Mouse (Mus musculus): Measurements from ENCODE around the gene Nop10.

Gene Nop10

DNA sequence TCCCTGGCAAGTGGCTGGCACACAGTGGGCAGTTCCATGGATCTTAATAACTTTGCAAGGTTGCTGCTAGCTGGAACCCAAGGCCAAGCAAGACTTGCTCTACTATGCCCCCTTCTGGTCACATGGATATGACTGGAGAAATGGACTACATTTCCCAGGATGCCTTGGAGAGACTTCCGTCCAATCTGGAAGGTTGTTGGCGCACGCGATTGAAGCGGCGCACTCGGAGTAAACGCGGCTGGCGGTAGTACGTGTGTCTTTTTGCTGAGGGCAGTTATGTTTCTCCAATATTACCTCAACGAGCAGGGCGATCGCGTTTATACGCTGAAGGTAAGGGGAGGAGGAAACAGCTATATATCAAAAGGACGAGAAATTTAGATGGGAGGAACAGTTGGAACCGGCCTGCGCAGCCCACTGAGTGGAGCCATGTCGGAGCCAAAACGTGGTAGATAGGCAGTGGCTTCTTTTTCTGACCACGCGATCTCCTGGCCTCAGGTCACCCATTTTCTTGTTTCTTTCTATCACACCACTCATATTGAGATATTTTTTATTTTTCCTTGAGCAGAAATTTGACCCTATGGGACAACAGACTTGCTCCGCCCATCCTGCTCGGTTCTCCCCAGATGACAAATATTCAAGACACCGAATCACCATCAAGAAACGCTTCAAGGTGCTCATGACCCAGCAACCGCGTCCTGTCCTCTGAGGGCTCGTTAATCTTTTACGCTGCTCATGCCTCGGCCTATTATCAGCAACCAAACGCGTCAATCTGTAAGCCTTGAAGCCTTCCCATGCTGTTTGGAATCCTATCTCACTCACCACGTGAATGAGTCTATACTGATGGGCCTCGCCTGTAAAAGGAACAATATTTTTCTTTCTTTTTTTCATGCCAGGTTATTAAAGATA is at the start of gene Nop10:
Nop10 (plus strand) TSS at position 179 of the 906 bp plus-strand sequence.
- peak; percentile 85 to 87 for DNase-seq

DNA sequence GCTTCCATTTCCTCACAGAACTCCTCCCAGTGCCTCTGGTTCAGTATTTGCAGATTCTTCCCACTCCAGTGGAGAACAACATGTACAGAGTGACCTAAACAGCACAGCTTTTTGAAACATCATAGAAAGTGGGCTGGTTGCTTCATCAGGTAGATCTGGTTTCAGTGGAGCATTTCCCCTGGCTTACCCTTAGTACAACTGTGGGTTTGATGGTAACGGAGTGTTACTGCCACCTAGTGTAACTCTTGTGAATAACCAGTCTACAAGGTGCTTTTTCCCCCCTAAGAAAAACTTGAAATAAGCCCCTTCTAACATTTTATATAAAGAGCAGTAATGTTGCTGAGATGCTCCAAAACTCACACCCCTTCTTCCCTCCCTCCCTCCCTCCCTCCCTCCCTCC is 45.7 kb upstream of the Nop10 start:
- DNase-seq: peak; percentile 16 to 25

DNA sequence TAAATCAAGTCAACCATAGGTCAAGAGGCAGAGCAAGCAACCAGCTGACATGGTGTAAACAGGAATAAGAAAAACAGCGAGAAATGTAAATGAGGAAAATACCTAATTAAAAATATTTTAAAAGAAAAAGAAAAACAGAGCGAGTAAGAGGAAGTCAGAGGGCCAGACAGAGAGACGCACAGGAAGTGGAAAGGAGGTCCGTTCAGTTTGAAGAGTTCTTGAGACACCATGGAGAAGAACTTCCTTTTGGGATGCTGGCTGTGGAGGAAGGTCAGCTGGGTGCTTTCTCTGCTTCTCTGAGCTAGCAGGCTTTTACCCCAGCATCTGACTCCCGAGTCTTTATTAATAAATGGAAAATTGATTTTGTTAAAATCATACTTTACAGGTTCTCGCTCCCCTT is 44.1 kb upstream of the Nop10 start:
- DNase-seq: no peak

DNA sequence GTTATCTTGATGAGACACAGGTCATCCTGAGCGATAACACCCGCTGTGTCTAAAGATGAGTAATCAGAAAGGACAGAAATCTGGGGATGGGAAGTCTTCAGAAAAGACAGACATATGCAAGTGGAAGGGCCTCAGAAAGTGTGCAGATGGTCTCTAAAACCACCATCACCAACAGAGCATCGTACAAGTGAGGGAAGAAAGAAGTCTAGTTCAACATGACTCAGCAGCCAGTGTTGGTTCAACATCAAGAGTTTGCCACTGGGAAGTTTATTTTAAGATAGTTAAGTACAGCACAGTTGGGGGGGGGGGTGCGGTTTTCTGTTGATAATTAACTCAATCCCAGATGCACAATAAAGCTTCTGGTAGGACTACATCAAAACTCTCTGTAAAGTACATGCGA is 40.8 kb upstream of the Nop10 start:
- no peak for DNase-seq

DNA sequence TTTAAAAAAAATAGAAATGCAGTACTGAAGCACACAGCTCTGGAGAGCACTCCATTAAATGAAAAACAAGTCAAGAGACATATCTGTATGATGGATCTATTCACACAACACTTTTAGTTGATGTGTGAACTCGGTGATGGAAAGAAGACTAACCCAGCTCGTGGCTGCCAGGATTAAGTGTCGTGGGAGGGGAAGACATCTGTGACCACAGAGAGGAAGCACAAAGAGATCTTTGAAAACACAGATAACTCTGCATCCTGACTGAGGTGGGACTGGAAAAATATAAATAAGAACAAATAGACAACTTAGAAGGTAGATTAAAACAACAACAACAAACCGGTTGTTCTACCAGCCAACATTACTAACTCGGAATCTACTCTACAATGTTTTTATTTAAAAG is 39.1 kb upstream of the Nop10 start:
- DNase-seq: no peak

DNA sequence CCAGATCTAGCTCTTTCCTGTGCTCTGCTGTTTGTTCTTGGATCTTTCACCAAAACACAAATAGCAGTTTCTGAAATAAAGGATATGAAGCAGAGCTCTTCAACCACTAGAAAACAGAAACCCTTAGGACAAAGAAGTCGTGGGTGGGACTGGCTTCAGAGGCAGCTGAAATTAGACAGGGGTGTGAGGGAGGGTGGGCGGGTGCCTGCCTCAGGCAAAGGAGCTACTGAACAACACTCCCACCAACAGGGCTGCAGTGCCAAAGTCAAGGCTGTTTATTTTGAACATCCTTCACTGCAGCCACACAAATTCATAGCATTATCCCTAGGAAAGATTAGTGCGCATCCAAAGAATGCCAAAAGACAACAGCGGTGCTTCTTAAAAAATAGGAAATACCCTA is 37.4 kb upstream of the Nop10 start:
- no peak for DNase-seq

DNA sequence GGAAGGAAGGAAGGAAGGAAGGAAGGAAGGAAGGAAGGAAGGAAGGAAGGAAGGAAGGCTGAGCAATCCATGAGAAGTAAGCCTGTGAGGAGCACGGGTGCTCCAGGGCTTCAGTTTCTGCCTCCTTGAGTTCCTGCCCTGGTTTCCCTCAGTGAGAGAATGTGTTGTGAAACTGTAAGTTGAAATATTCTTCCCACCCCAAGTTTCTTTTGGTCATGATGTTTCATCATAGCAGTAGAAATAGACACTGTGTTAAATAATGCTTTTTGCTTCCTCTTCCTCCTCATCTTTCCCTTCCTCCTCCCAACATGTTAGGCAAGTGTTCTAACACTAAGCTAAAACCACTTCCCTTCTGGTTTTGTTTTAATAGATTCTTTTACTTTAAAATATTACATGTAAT is 29.1 kb upstream of the Nop10 start:
- DNase-seq: no peak

DNA sequence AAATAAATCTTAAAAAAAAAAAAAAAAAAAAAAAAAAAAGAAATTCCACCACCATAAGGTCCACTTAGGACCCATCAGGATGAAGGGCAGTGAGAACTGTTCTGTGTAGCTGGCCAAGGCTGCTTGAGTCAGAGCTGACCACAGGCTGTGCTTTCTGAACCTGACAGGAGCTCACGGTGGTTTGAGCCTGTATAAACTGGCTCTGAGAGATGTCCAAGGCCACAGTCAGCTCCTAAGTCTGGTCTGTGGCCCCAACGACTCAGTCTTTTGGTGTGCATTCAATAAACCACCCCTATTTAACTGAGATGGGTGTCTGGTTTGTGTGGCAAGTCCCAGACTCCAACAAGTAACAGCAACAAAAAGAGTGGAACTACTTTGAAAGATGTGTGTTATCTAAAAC is 25.1 kb upstream of the Nop10 start:
- no peak for DNase-seq

DNA sequence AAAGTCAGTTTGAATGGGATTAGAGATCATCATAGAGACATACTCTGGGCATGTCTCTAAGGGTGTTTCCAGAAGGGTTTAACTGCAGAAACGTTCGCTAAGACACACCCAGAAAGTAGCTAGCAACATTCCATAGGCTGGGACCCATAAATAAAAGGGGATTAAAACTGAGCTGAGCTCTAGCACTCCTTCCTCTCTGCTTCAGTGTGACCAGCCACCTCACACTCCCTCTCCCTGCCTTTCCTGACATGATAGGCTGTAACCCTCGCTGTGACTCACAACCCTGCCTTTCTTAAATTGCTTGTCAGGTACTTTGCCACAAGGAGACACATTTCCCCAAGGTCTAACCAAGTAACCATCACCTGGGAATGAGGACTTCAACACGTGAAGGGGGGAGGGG is 23.7 kb upstream of the Nop10 start:
- DNase-seq: no peak

DNA sequence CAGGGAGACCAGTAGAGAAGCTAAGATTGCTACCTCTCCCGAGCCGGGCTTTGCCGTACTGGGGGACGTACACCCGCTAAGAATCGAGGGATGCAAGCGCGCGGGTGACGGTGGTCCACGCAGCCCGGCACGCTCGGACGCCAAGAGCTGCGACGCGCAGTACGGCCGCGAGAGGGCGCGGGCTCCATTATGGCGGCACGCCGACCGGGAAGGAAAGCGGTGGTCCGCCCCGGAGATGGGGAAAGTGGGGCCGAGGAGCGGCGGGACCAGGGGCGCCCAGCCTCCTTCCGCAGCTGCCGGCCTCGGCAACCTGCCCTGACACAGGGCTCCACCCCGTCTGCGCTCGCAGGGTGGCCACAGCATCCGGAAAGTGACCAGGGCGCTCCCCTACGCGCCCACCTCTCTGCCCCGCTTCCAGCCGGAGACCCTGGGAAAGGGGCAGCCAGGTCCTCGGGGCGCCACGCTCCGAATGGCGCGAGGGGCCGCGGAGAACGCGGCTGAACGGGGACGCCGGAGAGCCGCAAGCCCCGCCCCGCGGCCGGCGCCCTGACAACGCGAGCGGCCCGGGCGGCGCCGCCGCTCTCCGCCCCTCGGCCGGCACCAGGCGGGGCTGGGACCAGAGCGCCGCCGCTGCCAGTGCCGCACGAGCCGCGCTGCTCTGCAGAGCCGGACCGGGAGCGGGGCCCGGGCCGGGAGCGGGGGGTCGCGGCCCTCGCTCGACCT is 22.4 kb upstream of the Nop10 start, which contains the start of gene Lpcat4:
Lpcat4 (plus strand) TSS at position 257 of the 723 bp plus-strand sequence.
- DNase-seq: peak; percentile 89 to 90

DNA sequence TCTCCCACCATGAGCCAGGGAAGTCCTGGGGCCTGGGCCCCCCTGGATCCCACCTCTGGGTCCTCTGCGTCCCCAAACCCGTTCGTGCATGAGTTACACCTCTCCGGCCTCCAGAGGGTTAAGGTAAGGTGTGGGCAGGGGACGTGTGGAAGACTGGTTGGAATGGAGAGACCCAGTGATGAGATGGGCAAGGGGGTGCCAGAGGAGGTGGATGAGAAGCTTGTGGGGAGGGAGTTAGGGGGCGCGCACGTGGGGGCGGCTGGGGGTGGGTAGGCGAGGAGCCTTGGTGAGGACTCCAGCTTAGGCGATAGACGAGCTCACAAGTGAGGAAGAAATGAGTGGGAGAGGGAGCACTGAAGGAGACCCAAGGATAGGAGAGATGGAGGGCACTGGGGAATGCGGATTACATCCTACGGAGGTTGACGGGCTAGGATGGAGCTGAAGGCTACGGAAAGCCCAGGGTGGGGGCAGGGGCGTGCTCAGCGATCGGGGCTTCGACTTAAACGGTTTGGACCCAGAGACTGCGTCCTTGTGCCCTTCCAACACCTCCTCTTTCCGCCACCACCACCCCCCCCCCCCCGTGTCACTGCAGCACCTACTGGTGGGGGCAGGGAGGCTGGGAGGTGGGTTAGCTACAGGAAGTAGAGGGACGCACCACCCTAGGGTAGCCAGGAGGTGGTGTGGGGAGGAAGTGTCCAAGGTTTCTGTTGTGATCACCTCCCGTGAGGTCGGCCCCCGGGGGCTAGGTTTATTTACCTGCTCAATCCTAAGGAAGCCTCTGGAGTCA is 21.6 kb upstream of the Nop10 start:
- peak; percentile 47 to 54 for DNase-seq

DNA sequence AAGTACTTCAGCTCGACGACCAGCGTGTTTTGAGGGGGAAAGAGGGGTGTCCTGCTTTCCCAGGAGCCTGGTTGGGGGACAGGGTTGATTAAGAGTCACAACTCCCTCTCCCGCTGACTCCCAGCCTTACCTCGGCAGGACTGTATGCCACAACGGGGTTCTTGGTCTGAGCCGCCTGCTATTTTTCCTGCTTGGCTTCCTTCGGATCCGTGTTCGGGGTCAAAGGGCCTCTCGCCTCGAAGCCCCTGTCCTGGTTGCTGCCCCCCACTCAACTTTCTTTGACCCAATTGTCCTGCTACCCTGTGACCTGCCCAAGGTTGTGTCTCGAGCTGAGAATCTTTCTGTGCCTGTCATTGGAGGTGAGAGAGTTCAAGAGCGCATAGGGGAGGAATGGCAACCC is 19.9 kb upstream of the Nop10 start:
- no peak for DNase-seq

DNA sequence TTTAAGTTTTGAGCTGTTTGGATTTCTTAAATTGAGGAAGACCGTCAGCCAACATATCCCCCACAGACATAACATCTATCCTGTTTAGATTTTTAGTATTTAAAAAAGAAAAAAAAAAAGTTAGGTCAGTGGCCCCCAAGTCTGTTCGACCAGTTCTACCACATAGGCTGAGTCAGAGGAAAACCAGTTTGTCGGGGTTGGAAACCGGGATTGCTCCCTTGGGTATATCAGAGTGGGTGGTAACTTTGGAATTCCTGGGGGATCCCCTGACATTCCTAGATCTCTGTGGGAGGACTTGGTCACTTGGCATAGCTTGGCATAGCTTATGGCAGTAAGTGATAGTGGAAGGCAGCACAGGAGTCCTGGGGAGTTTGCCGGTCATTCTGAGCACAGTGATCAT is 16.4 kb upstream of the Nop10 start:
- no peak for DNase-seq

DNA sequence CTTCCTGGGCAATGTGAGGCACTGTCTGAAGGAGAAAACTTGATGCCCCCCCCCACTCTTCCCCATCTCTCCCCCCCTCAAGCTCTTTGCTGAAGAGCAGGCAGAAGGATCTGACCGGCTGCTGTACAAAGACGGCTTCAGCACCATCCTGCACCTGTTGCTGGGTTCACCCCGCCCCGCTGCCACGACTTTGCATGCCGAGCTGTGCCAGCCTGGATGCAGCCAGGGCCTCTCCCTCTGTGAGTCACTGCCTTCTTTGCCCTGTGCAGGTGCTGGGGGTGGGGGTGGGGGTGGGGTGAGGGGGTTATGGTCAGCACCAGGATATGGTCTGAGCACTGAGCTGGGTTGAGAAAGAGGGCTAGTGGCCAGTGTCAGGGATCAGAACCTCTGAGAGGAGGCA is 15.5 kb upstream of the Nop10 start:
- DNase-seq: no peak

DNA sequence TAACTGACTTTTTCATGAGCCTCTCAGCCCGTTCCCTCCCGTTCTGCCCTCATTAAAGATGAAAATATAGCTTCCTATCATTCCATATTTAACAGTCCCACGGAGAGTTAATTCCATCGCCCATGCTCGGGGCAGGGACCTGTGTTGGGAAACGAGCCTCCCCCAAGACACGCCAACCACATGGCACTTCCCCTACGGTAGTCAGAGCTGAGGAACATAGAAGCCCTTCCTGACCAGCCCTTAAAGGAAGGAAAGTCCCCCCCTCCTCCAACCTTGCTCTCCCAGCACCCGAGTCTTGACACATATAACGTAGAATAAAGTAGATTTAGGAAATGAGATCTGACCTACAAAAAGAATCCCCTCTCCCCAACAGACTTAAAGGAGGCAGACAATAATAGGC is 14.4 kb upstream of the Nop10 start:
- DNase-seq: no peak

DNA sequence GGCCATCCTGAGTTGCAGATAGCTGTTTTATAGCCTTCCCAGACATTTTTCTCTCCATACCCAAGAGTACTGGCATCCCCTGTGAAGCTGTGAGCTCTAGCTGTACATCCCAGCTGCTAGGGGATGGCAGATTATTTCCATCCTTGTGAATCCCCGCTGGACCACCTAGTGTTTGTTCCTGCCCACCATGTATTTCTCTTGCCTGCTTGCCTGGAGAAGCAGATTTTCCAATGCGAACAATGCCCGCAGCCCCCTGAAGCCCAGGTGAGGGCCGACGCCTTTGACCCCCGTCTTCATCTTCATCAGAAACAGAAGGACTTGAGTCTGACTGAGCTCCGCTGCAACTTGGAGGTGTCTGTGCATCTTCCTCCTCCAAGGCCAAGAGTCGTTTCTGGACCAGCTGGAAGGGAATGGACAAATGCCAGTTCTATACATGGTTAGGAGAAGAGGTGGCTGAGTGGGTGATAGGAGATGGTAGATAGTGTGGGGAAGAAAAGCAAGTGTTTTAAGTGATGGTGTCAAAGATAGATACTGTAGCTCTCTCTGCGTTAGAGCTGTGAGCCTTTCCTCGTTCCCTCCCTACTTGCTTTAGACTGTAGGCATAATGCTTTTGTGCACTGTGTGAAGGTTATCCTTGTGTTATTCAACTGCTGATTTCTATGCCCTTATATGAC is 11.8 kb upstream of the Nop10 start:
- DNase-seq: no peak

DNA sequence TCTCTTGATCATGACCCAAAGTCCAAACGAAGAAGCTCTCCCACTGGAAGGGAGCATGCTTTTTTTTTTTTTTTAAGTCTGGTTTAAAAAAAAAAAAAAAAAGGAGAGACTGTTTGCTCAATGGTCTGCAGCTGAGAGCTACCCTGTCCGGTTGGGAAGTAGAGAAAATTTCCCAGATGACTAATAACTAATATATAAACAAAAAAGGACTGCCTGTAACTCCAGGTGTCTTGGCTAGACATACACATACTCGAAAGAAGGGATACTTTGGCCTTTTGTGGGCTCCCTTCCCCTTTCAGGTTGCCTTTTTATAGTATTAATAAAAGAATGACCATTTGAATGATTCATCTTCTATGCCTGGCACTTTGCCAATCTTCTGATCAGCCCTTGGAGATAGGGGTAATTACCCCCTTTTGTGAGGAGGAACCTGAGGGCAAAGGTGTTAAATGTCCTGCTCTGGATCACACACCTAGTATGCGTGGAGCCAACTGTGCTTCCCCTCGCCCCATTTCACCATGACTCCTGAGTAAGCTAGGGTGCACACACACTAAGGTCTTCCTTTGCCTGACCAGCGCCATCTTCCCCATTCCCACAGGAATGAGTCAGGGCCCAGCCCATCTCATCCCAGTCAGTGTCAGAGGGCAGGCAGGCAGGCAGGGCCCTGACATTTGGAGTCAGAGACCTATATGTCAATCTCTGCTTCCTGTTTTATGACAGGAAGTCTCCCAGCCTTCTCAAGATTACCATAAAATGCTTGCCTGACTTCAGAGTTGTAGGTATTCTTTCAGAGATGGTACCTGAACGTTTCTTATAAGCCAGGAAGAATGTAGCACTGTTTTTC is 6.8 kb upstream of the Nop10 start:
- DNase-seq: no peak

DNA sequence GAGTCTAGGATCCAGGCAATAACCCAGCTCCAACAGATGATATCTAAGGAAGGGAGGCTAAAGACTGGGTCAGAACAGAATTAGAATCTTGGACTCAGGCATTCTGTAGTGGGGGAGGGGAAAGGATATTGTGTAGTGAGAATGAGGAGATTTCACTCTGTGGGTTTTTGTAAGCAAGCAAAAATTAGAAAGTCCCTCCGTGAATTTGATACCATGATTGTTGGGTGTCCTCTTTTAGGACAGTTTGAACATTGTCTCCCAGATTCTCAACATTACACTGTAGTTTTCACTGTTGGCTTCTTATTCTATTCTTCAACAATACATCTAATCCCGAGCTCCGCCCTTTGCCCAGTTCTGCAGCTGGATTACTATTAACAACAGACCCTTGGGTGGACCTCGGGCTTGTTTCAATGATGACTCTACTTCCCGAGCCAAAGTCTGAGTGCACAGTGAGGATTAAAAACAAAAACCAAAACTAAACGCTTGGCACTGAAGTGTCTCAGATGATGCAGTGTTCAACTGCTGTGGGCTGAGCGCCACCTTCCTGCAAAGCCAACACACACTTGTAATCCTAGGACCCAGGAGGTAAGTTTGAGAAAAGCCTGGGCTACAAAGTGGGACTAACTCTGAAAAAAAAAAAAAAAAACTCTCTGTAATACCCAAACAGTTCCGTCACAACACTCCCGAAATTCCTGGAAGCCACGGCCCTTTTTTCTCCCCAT is 2.3 kb upstream of the Nop10 start, which contains the start of gene Nutm1:
Nutm1 (minus strand) TSS at position 51 of the 722 bp plus-strand sequence.
- peak in 1 of 2 experiments; percentile 28 for DNase-seq

DNA sequence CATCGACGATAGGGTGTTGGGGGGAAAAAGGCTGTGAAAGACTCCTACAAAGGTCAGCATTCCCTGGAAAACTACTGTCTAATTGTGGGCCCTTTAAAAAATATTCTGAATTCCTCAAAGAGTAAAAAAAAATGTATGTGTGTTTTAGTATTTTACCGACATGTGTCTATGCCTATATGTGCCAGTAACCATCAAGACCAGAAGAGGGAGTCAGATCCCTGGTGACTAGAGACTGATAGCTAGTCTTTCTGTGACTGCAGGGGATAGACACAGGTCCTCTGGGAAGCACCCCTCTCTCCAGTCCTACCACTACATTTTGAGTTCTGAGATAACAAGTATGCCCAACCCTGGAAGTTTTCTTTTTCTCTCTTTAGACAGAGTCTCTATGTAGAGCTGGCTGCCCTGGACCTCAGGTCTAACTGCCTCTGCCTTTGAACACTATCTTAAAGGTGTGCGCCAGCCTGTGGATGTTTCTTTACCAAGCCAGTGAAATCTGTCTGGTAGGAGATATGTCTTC is 1.1 kb downstream of the Nop10 start:
- peak in 1 of 2 experiments; percentile 29 for DNase-seq

DNA sequence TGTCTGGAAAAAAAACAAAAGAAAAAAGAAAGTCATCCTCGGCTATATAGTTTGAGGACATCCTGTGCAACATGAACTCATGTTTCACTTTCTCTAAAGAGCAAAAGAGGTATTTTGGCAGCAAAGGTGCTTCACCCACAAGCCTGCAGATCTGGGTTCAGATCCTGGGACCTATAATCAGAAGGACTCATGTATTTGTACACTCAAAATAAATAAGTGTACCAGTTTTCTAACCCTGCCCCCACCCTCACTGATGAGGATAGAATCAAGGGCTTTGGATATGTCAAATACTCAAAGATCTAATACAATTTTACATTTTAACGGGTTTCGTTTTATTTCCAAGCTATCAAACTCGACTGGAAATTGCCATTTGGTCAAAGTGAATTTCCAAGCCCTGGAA is 2.6 kb downstream of the Nop10 start:
- no peak for DNase-seq

All from B cell, adult 2 months (primary cell).